Mouse (Mus musculus) limb, embryonic 15.5 days (tissue): ENCODE results near the gene Rmdn2. TPM values are rescaled to one million over a fixed set of nuclear protein-coding genes. Genes with fewer than 3 reads are reported as not detected.
A peak's percentile ranks its signal among the peaks of the same experiment; 100 is the strongest.

Source experiments
- ATAC-seq: fragments of 200-750 bp; cut with Nextera tagmentation; 2 replicates; pipeline ENCODE4 v1.8.0; 2017; ENCODE audit warnings: low read depth, moderate TSS enrichment; ENCODE audit not compliant: insufficient number of reproducible peaks, low FRiP score, low TSS enrichment
- H3K27ac ChIP-seq: fragments of 300-500 bp; sonication (generic); 2 replicates; pipeline ENCODE4 v1.5.1; 2015; ENCODE audit warnings: moderate library complexity, mild to moderate bottlenecking, inconsistent platforms
- H3K27me3 ChIP-seq: fragments of 300-500 bp; sonication (generic); 2 replicates; pipeline ENCODE4 v1.6.1; 2015; ENCODE audit warnings: inconsistent platforms
- H3K36me3 ChIP-seq: fragments of 300-500 bp; sonication (generic); 2 replicates; pipeline ENCODE4 v1.6.1; 2015; ENCODE audit warnings: inconsistent platforms
- H3K4me1 ChIP-seq: fragments of 300-500 bp; sonication (generic); 2 replicates; pipeline ENCODE4 v1.6.1; 2015; ENCODE audit warnings: inconsistent platforms
- H3K4me2 ChIP-seq: fragments of 300-500 bp; sonication (generic); 2 replicates; pipeline ENCODE4 v1.6.1; 2015; ENCODE audit warnings: mild to moderate bottlenecking, inconsistent platforms
- H3K4me3 ChIP-seq: fragments of 300-500 bp; sonication (generic); 2 replicates; pipeline ENCODE4 v1.5.1; 2015; ENCODE audit warnings: mild to moderate bottlenecking, inconsistent platforms
- H3K9ac ChIP-seq: fragments of 300-500 bp; sonication (generic); 2 replicates; pipeline ENCODE4 v1.6.1; 2015; ENCODE audit warnings: inconsistent platforms
- H3K9me3 ChIP-seq: fragments of 300-500 bp; sonication (generic); 2 replicates; pipeline ENCODE4 v1.6.1; 2016; ENCODE audit warnings: inconsistent platforms
- WGBS: fragments of 180-500 bp; shearing (Covaris S2); methylation state at CpG from one replicate; pipeline ENCODE4 v1.1.7; 2015; 5-methylcytosine and 5-hydroxymethylcytosine counted together
- polyA plus RNA-seq: library from polyadenylated mRNA; unstranded; fragments of >200 nt; fragmentation: Nextera tagmentation; extraction: Ambion mirVana; gene quantifications from 2 replicates; pipeline ENCODE4 v1.2.1, GENCODE M21; 2015

The Rmdn2 gene
- polyA plus RNA-seq, 1 experiment from 2014 or later, result 9.0 TPM

- H3K9me3 ChIP-seq, result no peaks in the 10 kb centered on the region
- peaks cover 67% of the 10 kb centered on the region for H3K27me3 ChIP-seq
- no peak overlapping the region for H3K9ac ChIP-seq
- WGBS, result 28% methylated on average over 6 of the region's 6 CpGs
- ATAC-seq, result no peak
- H3K36me3 ChIP-seq, result no peaks in the 10 kb centered on the region
- H3K4me3 ChIP-seq, result no peak overlapping the region
- no peak overlapping the region for H3K27ac ChIP-seq
- no peak overlapping the region for H3K4me2 ChIP-seq
- peaks cover 31% of the 10 kb centered on the region for H3K4me1 ChIP-seq
These were observed 100.3 kb downstream of the Rmdn2 start for GRCm38 (mm10) chr17:79711944-79712343.

- Histone ChIP-seq H3K9ac (no peak overlapping the region), H3K4me3 (no peak overlapping the region), H3K27ac (no peak overlapping the region), H3K9me3 (no peaks in the 10 kb centered on the region), H3K36me3 (no peaks in the 10 kb centered on the region), H3K4me2 (no peak overlapping the region), H3K27me3 (peaks cover 70% of the 10 kb centered on the region), H3K4me1 (peaks cover 31% of the 10 kb centered on the region)
- WGBS, result 9% methylated on average over 9 of the region's 9 CpGs
- no peak for ATAC-seq
These were observed 100.9 kb downstream of the Rmdn2 start for GRCm38 (mm10) chr17:79712536-79712935.

- Histone ChIP-seq H3K27ac (no peak overlapping the region), H3K4me1 (peaks cover 31% of the 10 kb centered on the region), H3K36me3 (no peaks in the 10 kb centered on the region), H3K27me3 (peaks cover 73% of the 10 kb centered on the region), H3K4me3 (peak overlapping the region; percentile 42), H3K9ac (no peak overlapping the region), H3K9me3 (no peaks in the 10 kb centered on the region), H3K4me2 (peak overlapping the region; percentile 87)
- ATAC-seq, result no peak
- 1% methylated on average over 24 of the region's 24 CpGs for WGBS
These were observed 101.6 kb downstream of the Rmdn2 start for GRCm38 (mm10) chr17:79713276-79713642.

GRCm38 (mm10) chr17:79713643-79714367, 102.1 kb downstream of the Rmdn2 start:
- WGBS, result under 1% methylated on average over 63 of the region's 63 CpGs
- Histone ChIP-seq H3K4me2 (peak overlapping the region; percentile 87), H3K27ac (no peak overlapping the region), H3K27me3 (peaks cover 72% of the 10 kb centered on the region), H3K9ac (no peak overlapping the region), H3K4me3 (peak overlapping the region; percentile 42), H3K4me1 (peaks cover 31% of the 10 kb centered on the region), H3K36me3 (no peaks in the 10 kb centered on the region), H3K9me3 (no peaks in the 10 kb centered on the region)
- ATAC-seq, result no peak

- Histone ChIP-seq H3K9me3 (no peaks in the 10 kb centered on the region), H3K4me1 (peaks cover 31% of the 10 kb centered on the region), H3K4me3 (peak overlapping the region; percentile 42), H3K27ac (no peak overlapping the region), H3K27me3 (peaks cover 75% of the 10 kb centered on the region), H3K4me2 (peak overlapping the region; percentile 87), H3K9ac (no peak overlapping the region), H3K36me3 (no peaks in the 10 kb centered on the region)
- ATAC-seq, result no peak
- WGBS, result under 1% methylated on average over 16 of the region's 16 CpGs
These were observed 102.8 kb downstream of the Rmdn2 start for GRCm38 (mm10) chr17:79714368-79714895.

- Histone ChIP-seq H3K9me3 (no peaks in the 10 kb centered on the region), H3K4me1 (peaks cover 31% of the 10 kb centered on the region), H3K9ac (no peak within 1 kb of the TSS), H3K4me2 (peak within 1 kb of the TSS; percentile 87), H3K36me3 (no peaks in the 10 kb centered on the region), H3K27me3 (peaks cover 71% of the 10 kb centered on the region), H3K27ac (no peak within 1 kb of the TSS), H3K4me3 (peak within 1 kb of the TSS; percentile 42)
- under 1% methylated on average over 31 of the region's 31 CpGs for WGBS
- ATAC-seq, result no peak
These were observed 103.4 kb downstream of the Rmdn2 start, which contains the start of gene Cyp1b1 for GRCm38 (mm10) chr17:79714931-79715637. Cyp1b1 (minus strand) TSS chr17:79715061.

GRCm38 (mm10) chr17:79715649-79716143, 104.0 kb downstream of the Rmdn2 start:
- Histone ChIP-seq H3K9ac (no peak overlapping the region), H3K4me2 (peak overlapping the region; percentile 87), H3K27me3 (peaks cover 69% of the 10 kb centered on the region), H3K9me3 (no peaks in the 10 kb centered on the region), H3K27ac (no peak overlapping the region), H3K4me3 (peak overlapping the region; percentile 42), H3K4me1 (peaks cover 31% of the 10 kb centered on the region), H3K36me3 (no peaks in the 10 kb centered on the region)
- WGBS, result under 1% methylated on average over 42 of the region's 42 CpGs
- ATAC-seq, result peak; percentile 67

GRCm38 (mm10) chr17:79720681-79721080, 109.0 kb downstream of the Rmdn2 start:
- H3K4me3 ChIP-seq, result no peak overlapping the region
- H3K27me3 ChIP-seq, result peaks cover 40% of the 10 kb centered on the region
- no peaks in the 10 kb centered on the region for H3K36me3 ChIP-seq
- peaks cover 3% of the 10 kb centered on the region for H3K4me1 ChIP-seq
- H3K27ac ChIP-seq, result no peak overlapping the region
- ATAC-seq, result no peak
- no peaks in the 10 kb centered on the region for H3K9me3 ChIP-seq
- 66% methylated on average over 7 of the region's 7 CpGs for WGBS
- no peak overlapping the region for H3K4me2 ChIP-seq
- H3K9ac ChIP-seq, result no peak overlapping the region

GRCm38 (mm10) chr17:79726613-79727012, 115.0 kb downstream of the Rmdn2 start:
- WGBS, result 67% methylated on average over 5 of the region's 5 CpGs
- H3K9ac ChIP-seq, result no peak overlapping the region
- ATAC-seq, result no peak

GRCm38 (mm10) chr17:79728053-79728584, 116.5 kb downstream of the Rmdn2 start:
- Histone ChIP-seq H3K27ac (no peak overlapping the region), H3K4me2 (peak overlapping the region; percentile 33), H3K4me1 (peaks cover 28% of the 10 kb centered on the region), H3K36me3 (no peaks in the 10 kb centered on the region), H3K27me3 (peaks cover 56% of the 10 kb centered on the region), H3K4me3 (peak overlapping the region; percentile 12), H3K9ac (no peak overlapping the region), H3K9me3 (no peaks in the 10 kb centered on the region)
- WGBS, result 14% methylated on average over 14 of the region's 14 CpGs
- ATAC-seq, result 0 out of 2 replicates have a peak, but pooled peaks have one; percentile 50

More at GRCm38 (mm10) chr17:79726613-79727012, 115.0 kb downstream of the Rmdn2 start:
- no peaks in the 10 kb centered on the region for H3K9me3 ChIP-seq
- H3K36me3 ChIP-seq, result no peaks in the 10 kb centered on the region
- no peak overlapping the region for H3K4me3 ChIP-seq
- H3K4me2 ChIP-seq, result no peak overlapping the region
- H3K27ac ChIP-seq, result no peak overlapping the region
- H3K4me1 ChIP-seq, result peaks cover 24% of the 10 kb centered on the region
- H3K27me3 ChIP-seq, result peaks cover 45% of the 10 kb centered on the region

- peak overlapping the region; percentile 47 for H3K27ac ChIP-seq
- H3K9ac ChIP-seq, result no peak overlapping the region
- H3K9me3 ChIP-seq, result no peaks in the 10 kb centered on the region
- no peaks in the 10 kb centered on the region for H3K36me3 ChIP-seq
- peaks cover 28% of the 10 kb centered on the region for H3K4me1 ChIP-seq
- peaks cover 60% of the 10 kb centered on the region for H3K27me3 ChIP-seq
- 8% methylated on average over 16 of the region's 16 CpGs for WGBS
- peak; percentile 56; the same call in 1 of the 2 replicates for ATAC-seq
- peak overlapping the region; percentile 12 for H3K4me3 ChIP-seq
- H3K4me2 ChIP-seq, result peak overlapping the region; percentile 33
These were observed 117.2 kb downstream of the Rmdn2 start for GRCm38 (mm10) chr17:79728585-79729503.
